Comparison of ENCODE assay signal across 19 mouse cellular contexts in genomic region chr6:120628963-120629362, GRCm38 (mm10). TPM values are rescaled to one million over a fixed set of nuclear protein-coding genes. Genes with fewer than 3 reads are reported as not detected.
DNase-seq lines count a peak whose midpoint lies in the region; ATAC-seq and TF ChIP-seq lines count a peak whose summit lies in the region.
"Had no signal": no experiment of that assay in that cellular context is flagged by ENCODE, and none has a peak within 500 bp of the region (broad histone marks: within the 10 kb centered on the region; RNA-seq: fewer than 3 reads in every experiment).

No protein-coding gene starts in this region.

- H3K4me1 ChIP-seq in lung, adult 2 months (ENCODE audit: control insufficient read depth, insufficient read depth, low read length): no peaks in the 10 kb centered on the region
- H3K4me1 ChIP-seq: embryonic facial prominence, embryonic 12.5 days; limb, embryonic 12.5 days; midbrain, embryonic 12.5 days; neural tube, embryonic 13.5 days had no signal

- no peak for ATAC-seq in CD4-positive, CD25-positive, alpha-beta regulatory T cell, adult 4 months
- ATAC-seq: intestine, embryonic 16.5 days had no signal

- intact Hi-C loops in heart, postnatal 10 days (cut with DNase I): no loop called here
- intact Hi-C loops in heart, postnatal 25 days (cut with DNase I): no loop called here
- intact Hi-C loops in left cerebral cortex, postnatal 4 days (cut with DNase I): no loop called here

- no peak overlapping the region for H3K4me3 ChIP-seq in lung, adult 2 months (replicated peaks; ENCODE audit: extremely low read depth, low read depth, low read length)
- H3K4me3 ChIP-seq: embryonic facial prominence, embryonic 12.5 days; heart, embryonic 15.5 days; limb, embryonic 12.5 days; midbrain, embryonic 12.5 days; neural tube, embryonic 13.5 days had no signal

- 33% methylated on average over 2 of the region's 2 CpGs for WGBS in lung, adult 2 months

- TF ChIP-seq CTCF in lung, adult 2 months (IDR thresholded peaks at IDR 0.05; ENCODE audit: insufficient read depth, low read length): no peak

- peak; percentile 22 to 29 for DNase-seq in heart, postnatal 10 days
- no peak for DNase-seq in heart, postnatal 25 days (ENCODE audit: low spot score)
- DNase-seq in lung, postnatal 10 days: peak; percentile 39
- DNase-seq in lung, adult 2 months: no peak
- DNase-seq in gonadal fat pad, adult 2 months (ENCODE audit: low read depth): peak; percentile 72
- no peak for DNase-seq in left cerebral cortex, postnatal 4 days
- DNase-seq: adrenal gland, adult 8-10 months; cerebellum, adult 2 months; gastrocnemius, postnatal 36 days; kidney, postnatal 25 days; right cerebral cortex, postnatal 25 days; thymus, postnatal 25 days had no signal

- no peak for TF ChIP-seq POLR2A in lung, adult 2 months (IDR thresholded peaks at IDR 0.05; ENCODE audit: borderline replicate concordance, extremely low read depth, low read depth, low read length)

RNA-seq across cellular contexts. Expression of gene Cecr2, which starts 37.2 kb away (rescaled TPM):
- 10 to 100 TPM; 10.1 to 18.8 TPM for total RNA-seq in heart, postnatal 10 days (2021)
- total RNA-seq in heart, postnatal 25 days (2021): 10 to 100 TPM; 15.3 to 16.2 TPM
- polyA plus RNA-seq in lung, adult 2 months (2012; rRNA removed): 6.4 and 8.3 TPM in 2 replicates
- 4.2 and 5.0 TPM in 2 replicates for polyA plus RNA-seq in gonadal fat pad, adult 2 months (2012; rRNA removed)
- total RNA-seq in left cerebral cortex, postnatal 4 days (2021): 1 to 10 TPM; 3.1 to 3.2 TPM
- polyA plus RNA-seq in CD4-positive, CD25-positive, alpha-beta regulatory T cell, adult 4 months (2017; shearing (Covaris generic)): under 1 TPM; 0.29 to 0.51 TPM

Comparison
In these comparisons a context has a peak if more than half of its experiments do, and no peak if none do; other contexts are left out.
1. DNase-seq: peak in heart, postnatal 10 days (2 of 2), lung, postnatal 10 days (single experiment) and gonadal fat pad, adult 2 months (single experiment); none in heart, postnatal 25 days (single experiment), lung, adult 2 months (single experiment) and left cerebral cortex, postnatal 4 days (single experiment).